Mouse (Mus musculus) fibroblast of lung, adult 2 months (primary cell): ENCODE results near the gene Cfap65.

Experiments
- DNase-seq: peaks from one replicate; pipeline ENCODE4 v3.0.0-alpha.2; 2011; ENCODE audit warnings: low read depth

Gene Cfap65

GRCm38 (mm10) chr1:74935402-74935801 is at the start of gene Cfap65:
Gene Cfap65 (minus strand): TSS chr1:74935599.
- DNase-seq, result no peak

GRCm38 (mm10) chr1:74977001-74977400 is 41.6 kb upstream of the Cfap65 start:
- DNase-seq, result no peak

DNA sequence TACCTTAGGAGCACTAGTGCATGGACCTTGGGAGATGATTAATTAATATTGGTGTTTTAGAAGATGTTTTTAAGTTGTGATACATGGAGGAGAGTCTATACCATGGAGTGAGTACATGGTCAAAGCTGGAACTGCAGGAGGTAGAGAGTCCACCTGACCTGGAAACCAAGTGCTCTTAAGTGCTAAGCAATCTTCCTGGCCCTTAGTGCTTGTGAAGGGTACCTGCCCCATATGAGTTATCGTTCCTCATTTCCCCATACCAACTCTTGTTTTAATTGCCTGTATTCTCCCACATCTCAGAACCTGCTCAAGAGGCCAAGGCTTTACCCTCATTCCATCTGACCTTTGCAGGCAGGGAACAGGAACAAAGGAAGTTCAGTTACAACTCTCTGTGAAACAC is 40.5 kb upstream of the Cfap65 start:
- no peak for DNase-seq

DNA sequence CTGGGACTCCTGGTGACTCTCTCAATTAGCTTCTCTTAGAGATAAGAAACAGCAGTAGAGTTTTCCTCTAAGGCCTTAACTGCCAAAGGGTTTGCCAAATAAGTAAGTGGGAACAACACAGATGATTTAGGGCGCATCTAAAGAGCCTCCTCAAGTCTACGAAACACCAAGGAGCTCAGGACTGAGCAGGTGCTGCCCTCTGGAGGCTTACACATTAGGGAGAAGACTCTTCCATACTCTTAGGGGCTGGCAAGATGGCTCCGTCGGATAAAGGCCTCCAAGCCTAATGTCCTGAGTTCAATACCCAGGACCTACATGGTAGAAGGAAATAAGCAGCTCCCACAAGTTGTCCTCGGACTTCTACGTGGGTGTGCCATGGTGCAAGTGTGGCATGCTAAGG is 38.2 kb upstream of the Cfap65 start:
- no peak for DNase-seq

GRCm38 (mm10) chr1:74971353-74972050 is 36.1 kb upstream of the Cfap65 start:
- no peak for DNase-seq

DNA sequence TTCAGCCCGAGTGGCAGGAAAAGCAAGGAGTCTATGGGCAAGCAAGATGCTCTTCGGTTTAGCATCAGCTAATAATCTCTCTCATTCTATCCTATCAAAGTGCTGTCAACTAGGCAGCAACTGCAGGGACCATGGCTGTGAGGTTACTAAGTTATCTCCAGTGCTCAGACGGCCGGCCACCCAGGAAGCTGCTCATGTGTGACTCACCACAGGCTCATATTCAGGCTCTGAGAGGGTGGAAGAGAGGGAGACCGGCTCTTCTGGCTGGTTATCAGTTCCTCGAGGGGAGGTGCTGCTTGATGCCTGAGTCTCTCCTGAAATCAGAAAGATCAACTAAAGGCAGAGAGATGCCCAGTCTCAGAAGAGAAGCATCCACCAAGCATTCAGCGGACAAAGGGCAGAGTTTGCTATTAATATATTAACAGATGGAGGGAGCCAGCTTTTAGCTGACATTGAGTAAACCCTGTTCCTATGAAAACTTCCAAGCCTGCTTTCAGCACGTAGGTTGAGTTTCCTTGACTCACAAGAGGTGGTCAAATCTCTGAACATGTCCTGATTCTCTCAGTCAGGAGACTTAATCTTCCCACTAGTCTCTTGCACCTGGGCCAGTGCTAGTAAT is 32.7 kb upstream of the Cfap65 start:
- no peak for DNase-seq

GRCm38 (mm10) chr1:74964494-74965215 is 29.3 kb upstream of the Cfap65 start:
- peak; percentile 49 for DNase-seq

GRCm38 (mm10) chr1:74962853-74963227 is 27.4 kb upstream of the Cfap65 start:
- DNase-seq, result no peak

DNA sequence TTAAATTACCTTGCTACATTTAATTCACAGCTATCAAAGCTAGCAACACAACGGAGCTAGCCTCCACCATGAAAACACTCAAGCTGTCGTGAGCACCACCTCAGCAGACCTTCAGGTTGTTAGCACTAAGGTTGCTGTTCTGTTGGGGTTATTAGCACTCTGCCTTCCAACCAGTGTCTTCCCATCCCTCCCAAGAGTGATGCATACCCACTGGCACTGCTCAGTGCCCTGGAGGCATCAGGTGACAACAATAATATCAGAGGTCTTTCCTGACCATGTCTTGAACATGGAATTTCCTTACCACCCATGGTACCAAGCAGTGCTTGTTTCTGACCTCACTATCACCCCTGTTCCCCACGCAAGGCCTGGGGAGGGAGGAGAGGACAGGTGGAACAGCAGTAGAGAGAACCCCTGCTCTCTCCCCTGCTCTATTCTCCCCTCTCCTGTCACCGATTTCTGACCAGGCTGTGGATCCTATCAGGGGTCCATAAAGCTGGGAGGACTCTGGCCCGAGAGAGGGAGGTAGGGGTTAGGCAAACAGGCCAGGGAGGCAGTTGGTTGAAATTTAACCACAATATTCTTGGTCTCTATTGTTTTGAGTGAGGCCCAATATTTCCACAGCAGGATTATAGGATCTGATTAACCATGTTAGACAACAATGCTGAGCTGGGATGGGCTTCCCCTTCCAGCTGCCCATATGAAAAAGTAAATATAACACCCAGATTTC is 26.9 kb upstream of the Cfap65 start:
- DNase-seq, result no peak

DNA sequence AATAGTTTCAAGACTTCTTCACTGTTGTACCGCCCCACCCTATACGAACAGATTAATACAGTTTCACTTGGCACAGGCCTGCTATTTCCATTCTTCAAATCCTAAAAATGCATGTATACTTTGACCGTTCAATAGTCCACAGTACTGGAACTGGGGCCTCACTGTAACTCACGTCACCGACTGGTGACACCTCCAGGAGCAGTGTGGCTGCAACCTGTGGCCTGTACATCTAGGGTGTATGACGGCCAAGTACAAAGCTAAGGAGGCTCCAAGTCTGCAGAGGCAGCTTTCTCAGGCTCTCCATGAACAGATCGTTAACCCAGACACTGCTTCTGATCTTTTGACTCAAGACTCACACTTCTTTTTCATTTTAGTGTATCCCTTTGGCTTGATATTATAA is 26.3 kb upstream of the Cfap65 start:
- no peak for DNase-seq

GRCm38 (mm10) chr1:74960059-74960458 is 24.7 kb upstream of the Cfap65 start:
- DNase-seq, result no peak

- DNase-seq, result no peak
Observed at GRCm38 (mm10) chr1:74951556-74952210, 16.3 kb upstream of the Cfap65 start, which contains the start of gene Ihh. Gene Ihh (minus strand): TSS chr1:74951672.

DNA sequence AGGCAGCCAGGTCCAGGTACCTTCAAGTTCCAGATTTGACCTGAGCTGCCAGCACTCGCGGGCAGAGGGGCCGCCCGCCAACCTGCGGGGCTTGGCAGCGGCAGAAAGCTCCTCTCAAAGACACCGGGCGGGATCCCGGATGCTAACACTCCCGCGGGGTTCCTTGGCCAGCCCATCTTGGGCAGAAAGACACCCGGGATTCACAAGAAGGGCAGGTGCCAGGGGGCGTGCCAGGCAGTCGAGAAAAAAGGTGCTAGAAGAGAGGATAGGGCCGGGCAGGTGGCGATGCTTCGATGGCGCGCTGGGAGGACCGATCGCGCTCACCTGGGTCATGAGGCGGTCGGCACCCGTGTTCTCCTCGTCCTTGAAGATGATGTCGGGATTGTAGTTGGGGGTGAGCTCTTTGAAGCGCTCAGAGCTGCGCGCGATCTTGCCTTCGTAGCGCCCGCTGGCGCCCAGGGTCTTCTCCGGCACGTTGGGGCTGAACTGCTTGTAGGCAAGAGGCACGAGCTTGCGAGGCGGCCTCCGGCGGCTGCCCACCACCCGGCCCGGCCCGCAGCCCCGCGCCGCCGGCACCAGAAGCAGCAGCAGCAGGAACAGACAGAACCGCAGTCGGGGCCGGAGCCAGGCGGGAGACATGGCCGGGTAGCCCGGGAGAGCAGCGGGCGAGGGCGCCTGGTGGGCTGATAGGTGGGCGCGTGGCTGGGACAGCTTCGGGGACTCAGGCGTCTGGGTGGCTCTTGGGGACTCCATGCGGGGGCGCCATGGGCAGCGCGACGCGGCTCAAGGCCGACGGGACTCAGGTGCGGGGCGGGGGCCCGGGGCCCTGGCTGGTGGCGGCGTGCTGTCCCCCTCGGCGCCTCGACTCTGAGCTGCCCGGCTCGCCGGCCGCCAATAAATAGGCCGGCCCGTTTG is 15.4 kb upstream of the Cfap65 start:
- no peak for DNase-seq

DNA sequence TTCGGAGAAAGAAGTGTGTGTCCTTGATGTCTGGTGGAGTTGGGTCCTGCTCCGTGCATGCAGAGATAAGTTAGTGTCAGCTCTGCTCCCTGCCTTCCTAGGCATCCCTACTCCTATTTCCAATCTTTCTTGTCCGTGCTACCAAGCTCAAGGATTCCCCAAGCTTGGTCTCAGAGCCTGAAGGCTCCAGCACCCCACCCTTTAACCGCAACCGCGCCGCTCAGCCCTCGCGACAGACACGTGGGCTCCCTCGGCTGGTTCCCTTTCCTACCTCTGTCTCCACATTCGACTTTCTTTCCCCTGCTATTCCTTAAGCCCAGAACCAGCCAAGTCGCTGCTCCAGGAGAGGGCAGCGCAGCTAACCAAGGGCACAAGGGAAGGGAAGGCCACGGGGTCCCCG is 14.7 kb upstream of the Cfap65 start:
- DNase-seq, result no peak

DNA sequence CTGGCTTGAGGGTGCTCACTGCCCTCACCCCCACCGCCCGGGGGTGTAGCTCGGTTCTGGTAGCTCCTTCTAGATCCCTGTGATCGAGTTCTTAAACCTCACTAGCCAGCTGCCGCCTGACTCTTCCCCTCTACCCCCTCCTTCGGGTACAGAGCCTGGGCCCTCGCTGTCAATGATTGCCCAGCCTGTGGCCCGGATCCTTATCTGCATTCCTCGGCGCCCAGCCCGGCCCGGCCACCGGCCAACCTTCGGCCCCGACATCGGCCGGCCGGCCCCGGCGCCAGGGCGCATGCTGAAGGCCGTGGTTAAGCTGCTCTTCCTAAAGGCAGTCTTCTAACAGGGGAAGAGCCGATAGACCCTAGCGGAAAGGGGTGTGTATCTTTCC is 14.3 kb upstream of the Cfap65 start:
- no peak for DNase-seq

DNA sequence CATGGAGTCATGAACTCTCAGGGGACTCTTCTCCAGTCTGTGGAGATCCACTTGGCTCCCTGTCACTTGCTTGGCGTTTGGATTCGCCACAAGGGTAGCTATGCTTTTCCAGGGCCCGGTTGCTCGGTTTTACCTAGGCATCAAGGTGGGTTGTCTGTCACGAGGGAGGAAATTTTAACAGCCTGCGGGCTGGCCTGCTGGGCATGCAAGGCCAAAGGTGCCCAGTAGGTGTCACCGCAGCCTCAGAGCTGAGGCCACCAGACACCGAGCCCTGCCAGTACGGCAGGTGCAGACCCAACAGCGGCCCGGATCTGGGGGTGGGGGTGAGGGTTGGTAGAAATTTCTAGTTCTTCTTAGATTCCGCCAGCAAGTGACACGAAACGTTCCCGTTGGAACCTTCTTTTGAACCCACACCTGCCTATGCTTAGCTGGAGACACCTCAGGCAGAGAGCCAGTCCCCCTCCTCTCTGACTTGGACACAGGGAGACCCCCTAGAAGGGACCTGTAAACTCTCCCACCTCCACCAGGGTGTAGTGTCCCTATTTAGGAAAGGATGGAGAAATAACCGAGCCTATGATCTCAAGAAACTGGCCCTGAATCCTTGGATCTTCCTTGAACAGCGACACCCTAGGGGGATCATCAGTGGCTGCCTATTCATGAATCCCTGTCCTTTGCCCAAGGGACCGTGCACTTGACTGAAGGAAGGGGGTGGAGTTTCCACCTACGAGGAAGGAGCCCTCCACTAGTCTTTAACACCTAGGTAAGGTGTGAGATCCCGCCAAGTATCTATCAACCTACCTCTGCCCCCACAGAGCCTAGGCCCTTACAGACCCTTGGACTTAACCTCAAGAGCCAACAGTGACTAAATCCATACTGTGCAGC is 13.6 kb upstream of the Cfap65 start:
- no peak for DNase-seq

DNA sequence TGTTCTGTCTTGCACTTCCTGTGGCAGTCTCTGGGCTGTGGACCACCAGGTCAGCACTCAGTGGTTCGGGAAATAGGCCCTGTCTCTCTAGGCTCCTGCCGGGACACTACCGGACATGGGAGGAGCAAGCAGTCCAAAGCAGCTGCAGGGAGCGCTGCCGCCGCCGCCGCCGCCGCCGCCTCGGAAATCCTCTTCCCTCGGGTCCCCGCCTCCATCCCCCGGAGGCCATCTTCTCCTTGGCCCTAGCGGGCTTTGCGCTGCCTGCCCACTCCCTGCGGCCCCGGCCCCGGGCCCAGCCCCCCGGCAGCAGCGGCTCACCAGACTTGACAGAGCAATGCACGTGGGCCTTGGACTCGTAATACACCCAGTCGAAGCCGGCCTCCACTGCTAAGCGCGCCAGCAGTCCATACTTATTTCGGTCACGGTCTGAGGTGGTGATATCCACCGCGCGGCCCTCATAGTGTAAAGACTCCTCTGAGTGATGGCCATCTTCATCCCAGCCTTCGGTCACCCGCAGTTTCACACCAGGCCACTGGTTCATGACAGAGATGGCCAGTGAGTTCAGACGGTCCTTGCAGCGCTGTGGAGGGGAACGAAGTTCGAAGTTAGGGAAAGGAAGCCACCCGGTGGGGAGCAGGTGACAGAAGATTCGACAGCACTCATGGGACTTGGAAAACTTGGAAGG is 12.7 kb upstream of the Cfap65 start:
- DNase-seq, result no peak

DNA sequence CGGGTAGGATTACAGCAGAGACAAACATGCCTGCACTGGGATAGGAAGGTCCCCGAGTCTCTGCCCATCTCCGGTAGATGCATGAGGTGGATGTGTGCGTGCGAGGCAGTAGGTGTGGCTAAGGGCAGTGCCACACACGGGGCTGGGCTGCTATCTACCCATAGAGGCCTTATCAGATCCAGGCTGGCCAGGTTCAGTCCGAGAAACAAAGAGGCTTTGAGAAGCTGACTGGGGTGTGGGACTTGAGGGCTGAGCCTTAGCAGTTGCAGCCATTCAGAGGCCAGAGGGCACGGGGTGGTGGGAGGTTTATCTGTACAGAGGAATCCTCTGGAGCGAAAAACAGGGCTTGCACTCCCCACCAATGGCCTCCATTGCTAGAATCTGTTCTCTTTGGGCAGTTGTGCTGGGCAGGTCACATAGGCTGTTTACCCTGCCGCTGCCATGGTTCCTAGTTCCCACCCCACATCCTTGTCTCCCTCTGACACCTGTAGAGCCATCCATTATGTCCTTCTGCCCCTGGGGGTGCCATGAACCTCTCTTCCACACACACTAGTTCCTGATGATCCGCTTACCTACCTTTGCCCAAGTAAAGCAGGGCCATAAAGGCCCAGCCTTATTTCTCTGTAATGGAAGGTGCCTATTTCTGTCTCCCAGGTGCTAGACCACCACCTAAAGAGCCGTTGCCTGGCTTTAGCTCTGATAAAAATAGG is 6.4 kb upstream of the Cfap65 start:
- DNase-seq, result no peak

DNA sequence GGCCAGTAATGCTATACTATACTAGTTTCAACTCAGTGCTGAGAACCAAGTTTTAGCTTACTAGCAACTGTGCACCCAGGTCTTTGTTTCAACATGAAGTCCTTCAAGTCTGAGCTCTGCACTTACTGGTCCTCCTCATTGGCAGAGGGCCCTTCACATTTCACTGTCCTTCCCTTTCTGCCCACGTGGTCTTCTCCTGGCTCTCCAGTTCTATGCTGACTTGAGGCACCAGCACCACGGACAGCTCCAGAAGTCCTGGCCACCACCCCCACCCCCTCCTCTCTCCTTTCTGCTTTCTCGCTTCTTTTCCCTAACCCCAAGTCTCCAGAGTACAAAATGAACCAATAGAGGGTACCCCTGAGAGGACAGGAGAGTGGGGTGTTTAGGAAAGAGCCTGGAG is 4.4 kb upstream of the Cfap65 start:
- no peak for DNase-seq
